In the genomic region with DNA sequence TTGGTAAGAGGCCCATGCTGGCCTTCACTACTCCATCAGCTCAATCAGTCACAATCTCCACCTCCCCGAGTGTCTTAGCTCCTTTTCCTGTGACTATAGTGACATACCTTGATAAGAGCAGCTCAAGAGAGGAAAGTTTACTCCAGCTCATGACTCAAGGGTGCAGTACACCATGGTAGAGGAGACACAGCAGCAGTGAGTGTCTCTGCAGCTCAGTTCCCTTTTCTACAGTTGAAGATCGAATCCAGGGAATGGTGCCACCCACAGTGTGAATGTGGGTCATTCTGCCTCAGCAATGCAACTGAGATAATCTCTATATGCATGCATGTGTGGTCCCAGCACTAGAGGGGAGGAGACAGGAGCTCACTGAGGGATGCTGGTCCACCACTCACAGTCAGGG, we compare ENCODE assay signal across 48 mouse cellular contexts. TPM values are rescaled to one million over a fixed set of nuclear protein-coding genes. Genes with fewer than 3 reads are reported as not detected.
"Had no signal": no experiment of that assay in that cellular context is flagged by ENCODE, and none has a peak within 500 bp of the region (broad histone marks: within the 10 kb centered on the region; RNA-seq: fewer than 3 reads in every experiment).

No protein-coding gene starts in this region.

- H3K9me3 ChIP-seq: heart, embryonic 12.5 days; heart, embryonic 13.5 days; heart, embryonic 15.5 days; hindbrain, embryonic 10.5 days; hindbrain, embryonic 12.5 days; hindbrain, embryonic 13.5 days; hindbrain, embryonic 15.5 days; intestine, embryonic 15.5 days; kidney, embryonic 15.5 days had no signal

- DNase-seq: heart, postnatal 10 days; heart, postnatal 14 days; heart, postnatal 36 days; heart, postnatal 4 days; kidney, adult 11 months; kidney, adult 18-20 months; kidney, adult 2 months; kidney, adult 8-10 months; kidney, adult 9 months; kidney, postnatal 10 days; kidney, postnatal 14 days; kidney, postnatal 25 days; kidney, postnatal 36 days; kidney, postnatal 4 days; layer of hippocampus, adult 9-11 months; layer of hippocampus, postnatal 36 days had no signal

- H3K9ac ChIP-seq: heart, embryonic 12.5 days; heart, embryonic 13.5 days; heart, embryonic 15.5 days; hindbrain, embryonic 12.5 days; hindbrain, embryonic 13.5 days; hindbrain, embryonic 14.5 days; hindbrain, embryonic 15.5 days; intestine, embryonic 15.5 days; kidney, embryonic 15.5 days had no signal

- H3K4me3 ChIP-seq: heart, embryonic 12.5 days; heart, embryonic 13.5 days; heart, embryonic 15.5 days; hindbrain, embryonic 10.5 days; hindbrain, embryonic 12.5 days; hindbrain, embryonic 13.5 days; hindbrain, embryonic 15.5 days; intestine, embryonic 15.5 days; kidney, embryonic 15.5 days; layer of hippocampus, adult 2 months; left cerebral cortex, adult 2 months had no signal

- H3K27ac ChIP-seq: heart, embryonic 13.5 days; heart, embryonic 15.5 days; hindbrain, embryonic 10.5 days; hindbrain, embryonic 12.5 days; hindbrain, embryonic 13.5 days; hindbrain, embryonic 14.5 days; hindbrain, embryonic 15.5 days; hindbrain, postnatal 0 days; intestine, embryonic 15.5 days; kidney, embryonic 15.5 days; kidney, postnatal 0 days; layer of hippocampus, adult 2 months; left cerebral cortex, adult 2 months had no signal

- ATAC-seq: hindbrain, embryonic 16.5 days; hindbrain, postnatal 0 days; inflammation-experienced regulatory T-cells, adult 6 months; intestine, embryonic 15.5 days; intestine, embryonic 16.5 days; intestine, postnatal 0 days had no signal

- H3K4me2 ChIP-seq: heart, embryonic 12.5 days; heart, embryonic 13.5 days; heart, embryonic 15.5 days; hindbrain, embryonic 12.5 days; hindbrain, embryonic 13.5 days; hindbrain, embryonic 14.5 days; hindbrain, embryonic 15.5 days; intestine, embryonic 15.5 days; kidney, embryonic 15.5 days had no signal

- H3K4me1 ChIP-seq: heart, embryonic 12.5 days; heart, embryonic 13.5 days; heart, embryonic 15.5 days; hindbrain, embryonic 10.5 days; hindbrain, embryonic 12.5 days; hindbrain, embryonic 13.5 days; hindbrain, embryonic 15.5 days; intestine, embryonic 15.5 days; kidney, embryonic 15.5 days had no signal

- H3K27me3 ChIP-seq: heart, embryonic 12.5 days; heart, embryonic 15.5 days; hindbrain, embryonic 12.5 days; hindbrain, embryonic 13.5 days; hindbrain, embryonic 15.5 days; intestine, embryonic 15.5 days; kidney, embryonic 15.5 days had no signal

- H3K36me3 ChIP-seq: heart, embryonic 12.5 days; heart, embryonic 13.5 days; heart, embryonic 15.5 days; hindbrain, embryonic 10.5 days; hindbrain, embryonic 12.5 days; hindbrain, embryonic 13.5 days; hindbrain, embryonic 15.5 days; intestine, embryonic 15.5 days; kidney, embryonic 15.5 days had no signal

RNA-seq across cellular contexts. Expression of gene Tnfsf14, which starts 8.3 kb away (rescaled TPM):
- total RNA-seq: heart, postnatal 10 days; heart, postnatal 25 days; heart, postnatal 36 days; heart, postnatal 4 days; hindbrain, postnatal 0 days; layer of hippocampus, adult 18-20 months; layer of hippocampus, adult 2 months; layer of hippocampus, adult 8-10 months; layer of hippocampus, postnatal 10 days; layer of hippocampus, postnatal 14 days; layer of hippocampus, postnatal 25 days; layer of hippocampus, postnatal 36 days; left cerebral cortex, adult 18-20 months; left cerebral cortex, adult 2 months; left cerebral cortex, adult 8-10 months had no signal
- polyA plus RNA-seq: heart, embryonic 14.5 days; heart, embryonic 15.5 days; heart, postnatal 0 days; hindbrain, embryonic 12.5 days; hindbrain, embryonic 16.5 days; hindbrain, postnatal 0 days; intestine, embryonic 14.5 days; kidney, embryonic 14.5 days had no signal

RNA-seq across cellular contexts. Expression of gene Cd70, which starts 36.1 kb away (rescaled TPM):
- total RNA-seq: heart, postnatal 10 days; heart, postnatal 14 days; heart, postnatal 25 days; heart, postnatal 36 days; heart, postnatal 4 days; hematopoietic stem cell, adult 5-6 weeks; layer of hippocampus, adult 2 months; left cerebral cortex, adult 18-20 months had no signal
- polyA plus RNA-seq: heart, embryonic 12.5 days; heart, embryonic 13.5 days; heart, embryonic 14.5 days; heart, embryonic 15.5 days; heart, postnatal 0 days; hindbrain, embryonic 12.5 days; intestine, embryonic 14.5 days; intestine, embryonic 16.5 days; intestine, postnatal 0 days; kidney, embryonic 14.5 days; kidney, embryonic 16.5 days; kidney, postnatal 0 days had no signal
